Mouse (Mus musculus) lung, embryonic 14.5 days (tissue): ENCODE results near the gene Irx3. TPM values are rescaled to one million over a fixed set of nuclear protein-coding genes. Genes with fewer than 3 reads are reported as not detected.

Experiments used
- ATAC-seq: fragments of 200-750 bp; cut with Nextera tagmentation; 2 replicates; pipeline ENCODE4 v1.8.0; 2017; ENCODE audit warnings: mild to moderate bottlenecking, moderate TSS enrichment, moderate library complexity; ENCODE audit not compliant: insufficient read depth
- DNase-seq: peaks from one replicate; pipeline ENCODE4 v3.0.0-alpha.2; 2015
- H3K27ac ChIP-seq: fragments of 300-500 bp; sonication (generic); 2 replicates; pipeline ENCODE4 v1.5.1; 2014; ENCODE audit warnings: low read depth, mild to moderate bottlenecking, moderate library complexity
- H3K27me3 ChIP-seq: fragments of 300-500 bp; sonication (generic); 2 replicates; pipeline ENCODE4 v1.6.1; 2014; ENCODE audit warnings: low read length, control low read depth; ENCODE audit not compliant: insufficient read depth
- H3K36me3 ChIP-seq: fragments of 300-500 bp; sonication (generic); 2 replicates; pipeline ENCODE4 v1.6.1; 2014; ENCODE audit warnings: control low read depth; ENCODE audit not compliant: insufficient read depth
- H3K4me1 ChIP-seq: fragments of 300-500 bp; sonication (generic); 2 replicates; pipeline ENCODE4 v1.6.1; 2014; ENCODE audit warnings: antibody characterized with exemption, control low read depth; ENCODE audit not compliant: insufficient read depth
- H3K4me2 ChIP-seq: fragments of 300-500 bp; sonication (generic); 2 replicates; pipeline ENCODE4 v1.6.1; 2014; ENCODE audit warnings: mild to moderate bottlenecking
- H3K4me3 ChIP-seq: fragments of 300-500 bp; sonication (generic); 2 replicates; pipeline ENCODE4 v1.5.1; 2014; ENCODE audit warnings: low read depth, low read length
- H3K9ac ChIP-seq: fragments of 300-500 bp; sonication (generic); 2 replicates; pipeline ENCODE4 v1.6.1; 2014
- H3K9me3 ChIP-seq: fragments of 300-500 bp; sonication (generic); 2 replicates; pipeline ENCODE4 v1.6.1; 2016; ENCODE audit warnings: low read depth, low read length, control low read depth
- CTCF ChIP-seq: IDR thresholded peaks from 2 replicates; pipeline ENCODE4 v1.5.1; 2016; ENCODE audit warnings: antibody characterized with exemption, low read depth
- WGBS: fragments of 180-500 bp; shearing (Covaris S2); extraction: QIAGEN DNeasy Blood & Tissue Kit; methylation state at CpG from one replicate; pipeline ENCODE4 v1.1.7; 2014; 5-methylcytosine and 5-hydroxymethylcytosine counted together
- polyA plus RNA-seq: library from polyadenylated mRNA; unstranded; fragments of >200 nt; fragmentation: Nextera tagmentation; extraction: Ambion mirVana; gene quantifications from 2 replicates; pipeline ENCODE4 v1.2.1, GENCODE M21; 2014

Irx3 gene
- polyA plus RNA-seq, 1 experiment from 2014 or later = 29.9 TPM

GRCm38 (mm10) chr8:91802401-91803322 lies 795 bp upstream of the Irx3 start:
- 3% methylated on average over 29 of the region's 29 CpGs for WGBS
- peak; percentile 66 for DNase-seq
- H3K9me3 ChIP-seq = no peaks in the 10 kb centered on the region
- H3K9ac ChIP-seq = peak overlapping the region; percentile 89
- H3K36me3 ChIP-seq = 0 out of 2 replicates have a peak, but pooled peaks cover 4% of the 10 kb centered on the region
- H3K4me1 ChIP-seq = no peaks in the 10 kb centered on the region
- peak overlapping the region; percentile 66 for H3K4me3 ChIP-seq
- peak overlapping the region; percentile 71 for H3K27ac ChIP-seq
- H3K4me2 ChIP-seq = peak overlapping the region; percentile 85
- H3K27me3 ChIP-seq = peaks cover 98% of the 10 kb centered on the region
- TF ChIP-seq CTCF = no peak
- ATAC-seq = no peak

- Histone ChIP-seq H3K9me3 (no peaks in the 10 kb centered on the region), H3K4me3 (peak overlapping the region; percentile 66), H3K4me1 (no peaks in the 10 kb centered on the region), H3K36me3 (0 out of 2 replicates have a peak, but pooled peaks cover 4% of the 10 kb centered on the region), H3K9ac (peak overlapping the region; percentile 89), H3K27me3 (peaks cover 97% of the 10 kb centered on the region), H3K4me2 (peak overlapping the region; percentile 85), H3K27ac (peak overlapping the region; percentile 98)
- peak; percentile 79 for DNase-seq
- WGBS = under 1% methylated on average over 47 of the region's 57 CpGs
- TF ChIP-seq CTCF = no peak
- peak; percentile 86 for ATAC-seq
Measured at GRCm38 (mm10) chr8:91801241-91801811, 541 bp downstream of the Irx3 start.

- WGBS = under 1% methylated on average over 62 of the region's 64 CpGs
- H3K9me3 ChIP-seq = no peaks in the 10 kb centered on the region
- TF ChIP-seq CTCF = no peak
- H3K4me1 ChIP-seq = no peaks in the 10 kb centered on the region
- H3K9ac ChIP-seq = peak overlapping the region; percentile 89
- DNase-seq = peak; percentile 35
- H3K27ac ChIP-seq = peak overlapping the region; percentile 98
- ATAC-seq = no peak
- peaks cover 96% of the 10 kb centered on the region for H3K27me3 ChIP-seq
- peak overlapping the region; percentile 66 for H3K4me3 ChIP-seq
- peak overlapping the region; percentile 85 for H3K4me2 ChIP-seq
- 0 out of 2 replicates have a peak, but pooled peaks cover 4% of the 10 kb centered on the region for H3K36me3 ChIP-seq
Measured at GRCm38 (mm10) chr8:91800523-91801240, 1.2 kb downstream of the Irx3 start.

- Histone ChIP-seq H3K27me3 (peaks cover 92% of the 10 kb centered on the region), H3K4me1 (no peaks in the 10 kb centered on the region), H3K4me3 (peak overlapping the region; percentile 66), H3K9me3 (no peaks in the 10 kb centered on the region), H3K4me2 (peak overlapping the region; percentile 85), H3K36me3 (0 out of 2 replicates have a peak, but pooled peaks cover 4% of the 10 kb centered on the region), H3K9ac (peak overlapping the region; percentile 89), H3K27ac (peak overlapping the region; percentile 98)
- no peak for ATAC-seq
- DNase-seq = peak; percentile 47
- no peak for TF ChIP-seq CTCF
- 2% methylated on average over 89 of the region's 89 CpGs for WGBS
Measured at GRCm38 (mm10) chr8:91799681-91800522, 2.0 kb downstream of the Irx3 start.

- Histone ChIP-seq H3K27me3 (peaks cover 84% of the 10 kb centered on the region), H3K9me3 (no peaks in the 10 kb centered on the region), H3K4me3 (peak overlapping the region; percentile 66), H3K9ac (peak overlapping the region; percentile 89), H3K4me1 (no peaks in the 10 kb centered on the region), H3K4me2 (peak overlapping the region; percentile 85), H3K36me3 (0 out of 2 replicates have a peak, but pooled peaks cover 4% of the 10 kb centered on the region), H3K27ac (peak overlapping the region; percentile 98)
- DNase-seq (peak; percentile 19), ATAC-seq (no peak)
- no peak for TF ChIP-seq CTCF
- WGBS = 21% methylated on average over 16 of the region's 16 CpGs
Measured at GRCm38 (mm10) chr8:91799016-91799581, 2.8 kb downstream of the Irx3 start.
